Mouse (Mus musculus): ENCODE results near the gene Dyx1c1.

DNA sequence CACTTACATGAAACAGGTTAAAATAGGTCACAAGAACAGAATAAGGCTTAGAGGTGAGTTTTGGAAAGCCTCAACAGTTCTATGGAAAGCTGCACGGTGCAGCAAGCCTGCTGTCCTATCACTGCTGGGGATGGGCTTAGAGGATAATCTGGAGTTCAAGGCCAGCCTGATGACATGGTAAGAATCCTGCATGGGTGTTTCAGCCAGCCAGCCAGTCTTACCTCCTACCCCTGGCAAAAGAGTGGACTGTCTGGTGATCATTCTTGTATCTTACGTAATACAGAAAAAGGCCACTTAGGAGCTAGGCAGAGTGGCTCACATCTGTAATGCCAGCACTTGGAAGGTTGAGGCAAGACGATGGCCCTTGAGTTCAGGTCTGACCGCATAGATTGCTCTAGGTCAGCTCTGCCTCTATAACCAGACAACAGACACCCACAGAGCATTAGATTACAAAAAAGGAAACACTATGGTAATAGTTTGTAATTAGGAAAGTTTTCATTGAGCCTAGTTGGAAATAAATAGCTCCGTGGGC is 62.0 kb downstream of the Dyx1c1 start:
- TF ChIP-seq CTCF (IDR thresholded peaks at IDR 0.05; ENCODE audit: low read depth) (no peak), EP300 (IDR thresholded peaks at IDR 0.05; ENCODE audit: low read depth) (no peak)
